Mouse (Mus musculus): ENCODE results near the gene Cdk6.
"Not testable (repeated sequence)": the region's sequence is repeated elsewhere in the genome, so short reads cannot be mapped to it uniquely, and the experiment has no call there.

The Cdk6 gene

DNA sequence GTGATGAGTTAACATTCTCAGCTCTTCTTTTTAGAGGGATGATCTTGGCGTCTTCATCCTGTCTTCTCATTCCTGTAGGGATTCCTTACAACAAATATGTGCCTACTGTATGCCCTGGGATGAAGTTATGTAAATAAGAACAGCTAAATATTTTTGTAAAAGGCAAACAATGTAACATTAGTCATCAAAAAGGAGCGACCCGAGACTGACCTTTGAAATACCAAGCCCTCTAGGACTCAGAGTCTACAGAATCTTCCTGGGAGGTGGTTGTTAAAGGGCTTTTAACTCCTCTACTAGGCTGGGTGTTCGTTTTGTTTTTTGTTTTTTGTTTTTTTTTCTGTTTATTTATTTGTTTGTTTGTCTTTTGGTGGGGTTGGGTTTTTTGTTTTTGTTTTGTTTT lies 4.3 kb downstream of the Cdk6 start:
- not testable (repeated sequence) for DNase-seq (ENCODE audit: low spot score)

DNA sequence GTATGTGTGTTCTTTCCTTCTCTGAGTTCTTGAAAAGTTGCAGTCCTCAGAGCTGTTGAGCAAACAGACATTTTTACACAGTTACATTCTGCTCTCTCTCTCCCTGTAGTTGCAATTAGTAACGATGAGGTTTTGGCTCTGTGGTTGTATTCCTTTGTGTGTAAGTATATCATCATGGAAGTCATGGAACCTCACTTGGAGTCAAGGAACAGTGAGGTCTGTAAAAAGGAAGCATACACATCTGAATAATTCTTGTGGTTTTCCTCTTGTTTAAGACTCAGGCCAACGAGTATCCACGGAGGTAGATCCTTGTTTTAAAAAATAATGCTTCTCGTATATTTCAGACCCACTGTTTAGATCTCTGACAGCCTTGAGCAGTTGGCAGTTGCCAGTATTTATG lies 8.1 kb downstream of the Cdk6 start:
- not testable (repeated sequence) for DNase-seq (ENCODE audit: low spot score)

DNA sequence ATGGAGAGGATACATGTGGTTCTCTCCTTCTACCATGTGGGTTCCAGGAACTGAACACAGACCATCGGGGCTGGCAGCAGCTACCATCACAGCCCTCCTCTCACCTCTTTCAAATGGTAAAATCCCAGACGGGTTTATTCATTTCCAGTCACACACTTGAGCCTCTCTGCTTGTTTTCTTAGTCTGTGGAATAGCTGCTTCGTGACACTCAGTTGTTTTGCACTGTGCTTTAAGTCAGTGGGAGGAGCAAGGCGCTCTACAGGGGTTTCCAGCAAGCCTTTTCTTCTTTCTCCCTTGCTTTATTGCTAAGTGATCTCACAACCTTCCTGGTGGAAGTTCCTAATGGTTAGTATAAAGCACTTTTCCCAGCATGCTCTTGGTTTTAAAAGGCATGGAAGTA lies 10.6 kb downstream of the Cdk6 start:
- not testable (repeated sequence) for DNase-seq (ENCODE audit: low spot score)

DNA sequence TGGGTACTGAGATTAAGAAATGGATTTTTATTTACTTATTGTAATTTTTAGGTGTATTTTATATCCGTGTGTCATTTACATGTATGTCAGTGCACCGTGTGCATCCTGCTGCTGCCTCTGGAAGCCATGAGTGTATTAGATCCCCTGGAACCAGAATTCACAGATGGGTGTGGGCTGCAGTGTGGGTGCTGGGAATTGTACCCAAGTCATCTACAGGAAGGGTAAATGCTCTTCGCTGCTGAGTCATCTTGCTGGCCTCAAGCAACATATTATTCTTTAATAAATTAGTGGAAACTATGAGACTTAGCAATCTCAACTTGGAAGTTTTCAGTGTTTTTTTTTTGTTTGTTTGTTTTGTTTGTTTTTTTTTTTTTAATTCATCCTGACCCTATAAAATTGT lies 11.0 kb downstream of the Cdk6 start:
- DNase-seq (ENCODE audit: low spot score): no peak

DNA sequence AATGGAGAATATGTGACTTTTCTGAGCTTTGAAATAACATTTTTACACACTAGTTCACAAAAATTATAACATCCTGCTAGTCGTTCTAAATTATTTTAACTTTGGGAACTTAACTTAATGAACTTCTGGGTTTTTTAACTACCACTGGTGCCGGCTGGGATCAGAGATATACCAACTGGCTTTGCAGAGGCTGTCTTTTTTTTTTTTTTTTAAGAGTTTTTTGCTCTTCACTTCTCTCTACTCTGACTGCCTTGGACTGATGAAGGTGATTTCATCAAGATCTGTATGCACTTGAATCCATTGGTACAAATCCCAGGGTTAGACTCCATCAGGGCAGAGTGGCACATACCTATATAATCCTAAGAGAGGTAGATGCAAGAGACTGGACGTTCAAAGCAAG lies 11.5 kb downstream of the Cdk6 start:
- DNase-seq (ENCODE audit: low spot score): no peak

DNA sequence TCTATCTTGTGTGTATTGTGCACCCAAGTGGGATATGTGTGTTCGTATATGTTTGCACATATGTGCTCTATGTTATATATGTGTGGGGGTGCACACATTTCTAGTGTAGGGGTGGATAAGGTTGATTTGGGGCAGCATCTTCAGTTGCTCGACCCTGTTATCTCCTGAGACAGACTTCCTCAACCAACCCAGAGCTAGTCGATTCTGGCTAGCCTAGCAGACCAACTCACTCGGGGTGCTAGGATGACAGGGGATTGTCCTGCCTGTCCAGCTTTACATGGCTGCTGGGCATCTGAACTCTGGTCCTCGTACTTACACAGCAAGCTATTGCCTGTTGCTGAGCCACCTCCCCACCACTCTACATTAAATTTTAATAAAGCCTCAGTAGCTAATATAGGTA lies 13.0 kb downstream of the Cdk6 start:
- DNase-seq (ENCODE audit: low spot score): no peak

DNA sequence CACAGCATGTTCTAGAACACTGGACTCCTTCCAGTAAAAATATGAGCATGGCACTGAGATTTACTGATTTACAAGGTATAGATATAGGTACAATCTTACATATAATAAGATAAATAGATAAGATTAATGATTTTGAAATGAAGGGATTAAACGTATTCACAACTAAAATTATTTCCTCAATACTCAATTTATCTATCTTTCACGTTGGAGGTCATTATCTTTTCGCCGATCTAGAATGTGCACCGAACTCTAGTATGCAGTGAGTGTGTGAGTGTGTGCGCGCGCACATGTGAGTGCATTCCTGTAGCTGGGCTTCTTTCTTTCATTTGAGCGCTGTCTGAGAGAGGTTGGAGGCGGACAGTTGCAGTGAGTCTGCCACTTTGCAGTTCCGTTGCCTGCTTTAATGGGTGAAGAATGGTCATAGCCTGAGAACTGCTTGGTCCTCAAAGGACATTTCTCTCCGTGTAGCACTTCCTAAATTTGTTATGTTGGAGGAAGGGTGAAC lies 13.8 kb downstream of the Cdk6 start:
- DNase-seq (ENCODE audit: low spot score): no peak

DNA sequence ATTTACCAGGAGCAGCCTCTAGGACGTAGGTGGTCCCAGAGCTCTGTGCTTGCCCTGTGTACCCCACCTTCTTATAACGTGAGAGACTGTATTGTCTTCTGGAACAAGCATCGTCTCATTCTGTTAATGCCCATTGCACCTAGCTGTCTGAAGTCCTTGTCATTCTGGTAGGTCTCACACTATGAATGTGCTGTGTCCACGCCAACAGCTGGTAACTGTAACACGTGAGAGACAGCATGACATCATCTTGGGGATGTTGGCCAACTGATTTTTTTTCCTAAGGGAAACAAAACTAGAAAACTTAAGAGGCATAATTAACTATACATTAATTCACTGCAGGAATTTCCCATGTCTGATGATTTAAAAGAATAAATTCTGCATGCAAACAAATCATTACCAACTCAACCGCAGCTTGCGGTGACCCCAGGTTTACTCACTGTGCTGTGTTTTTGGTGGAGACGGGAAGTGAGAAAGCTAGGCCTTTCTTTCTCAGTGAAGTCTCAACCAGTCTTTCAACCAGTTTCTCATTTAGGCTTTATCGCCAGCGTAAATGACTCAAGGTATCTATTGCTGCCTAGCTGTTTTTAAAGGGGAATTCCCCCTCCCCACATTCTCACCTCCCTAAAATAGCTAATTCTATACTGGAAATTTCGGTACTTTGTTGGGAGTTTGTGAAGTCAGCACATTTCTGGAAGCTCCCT lies 14.4 kb downstream of the Cdk6 start:
- DNase-seq (ENCODE audit: low spot score): no peak

DNA sequence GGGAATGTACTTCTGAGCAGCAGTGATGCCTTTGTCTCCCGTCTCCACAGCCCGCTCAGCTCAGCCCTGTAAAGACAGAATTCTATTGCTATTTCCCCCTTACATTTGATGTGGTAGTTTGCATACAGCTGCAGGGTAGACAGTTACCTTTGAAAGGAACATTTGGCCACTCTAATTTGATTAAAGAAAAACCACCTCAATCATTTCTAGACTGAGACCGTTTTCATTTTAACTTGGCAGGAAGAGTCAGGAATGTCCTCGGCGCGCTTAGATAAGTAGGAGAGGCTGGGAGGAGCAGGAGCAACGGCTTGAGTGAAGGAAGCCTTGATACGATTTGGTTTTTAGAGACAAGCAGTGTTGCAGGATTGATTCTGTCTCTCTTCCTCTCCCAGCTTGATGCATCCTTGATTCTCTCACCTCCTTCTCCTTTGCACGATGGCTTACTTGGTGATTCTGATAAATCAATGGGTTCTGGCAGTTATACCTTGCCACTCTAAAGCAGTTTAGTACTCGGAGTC lies 15.0 kb downstream of the Cdk6 start:
- no peak for DNase-seq (ENCODE audit: low spot score)

DNA sequence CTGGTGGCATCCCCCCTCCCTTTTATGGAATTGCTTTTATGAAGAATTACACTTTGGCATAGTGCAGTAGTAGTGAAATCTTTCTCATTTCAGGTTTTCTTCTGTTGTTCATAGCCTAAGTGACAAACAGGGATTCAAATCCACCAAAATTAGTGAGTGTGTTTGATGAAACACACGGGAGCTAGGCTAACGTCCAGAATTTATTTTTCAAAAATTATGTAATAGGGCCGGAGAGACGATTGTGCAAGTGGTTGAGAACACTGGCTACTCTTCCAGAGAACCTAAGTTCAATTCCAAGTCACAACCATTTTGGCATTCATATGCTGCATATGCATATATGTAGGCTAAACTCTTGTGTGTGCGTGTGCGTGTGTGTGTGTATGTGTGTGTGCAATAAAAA lies 16.2 kb downstream of the Cdk6 start:
- DNase-seq (ENCODE audit: low spot score): no peak

DNA sequence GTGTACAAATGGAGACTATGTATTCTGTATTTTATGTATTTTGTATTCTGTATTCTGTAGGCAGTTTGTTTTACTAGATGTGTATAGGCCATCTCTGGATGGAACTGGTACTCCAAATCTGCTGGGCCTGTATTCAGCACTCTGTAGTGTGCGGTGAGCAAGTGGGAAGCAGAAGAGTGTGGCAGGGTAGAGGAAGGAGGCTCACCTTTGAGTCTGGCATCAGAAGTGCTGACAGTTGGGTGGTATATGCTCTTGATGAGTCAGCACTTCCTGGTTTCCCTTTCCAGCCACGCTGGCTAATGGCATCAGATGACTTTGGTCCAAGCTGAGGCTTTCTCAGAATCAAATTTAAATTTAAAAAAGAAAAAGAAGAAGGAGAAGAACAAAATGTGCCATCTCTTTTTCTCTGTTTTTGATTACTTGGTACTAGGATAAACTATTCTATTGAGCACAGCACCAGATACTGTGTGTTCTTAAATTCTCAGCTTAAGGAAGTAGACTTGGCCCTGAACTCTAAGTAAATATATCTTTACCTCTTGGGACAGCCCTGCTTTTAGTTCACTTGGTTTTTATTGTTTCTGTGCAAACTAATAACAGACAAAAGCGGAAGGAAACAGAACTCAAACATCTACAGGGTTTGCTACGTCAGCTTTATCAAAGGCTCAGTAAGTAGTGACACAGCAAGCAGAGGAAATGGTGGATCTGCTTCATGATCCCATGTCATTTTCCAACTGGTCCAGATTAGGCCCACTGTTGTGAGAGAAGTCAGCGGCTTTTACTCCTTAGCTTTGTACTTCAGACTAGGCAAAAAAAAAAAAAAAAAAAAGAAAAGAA lies 17.6 kb downstream of the Cdk6 start:
- no peak for DNase-seq (ENCODE audit: low spot score)

DNA sequence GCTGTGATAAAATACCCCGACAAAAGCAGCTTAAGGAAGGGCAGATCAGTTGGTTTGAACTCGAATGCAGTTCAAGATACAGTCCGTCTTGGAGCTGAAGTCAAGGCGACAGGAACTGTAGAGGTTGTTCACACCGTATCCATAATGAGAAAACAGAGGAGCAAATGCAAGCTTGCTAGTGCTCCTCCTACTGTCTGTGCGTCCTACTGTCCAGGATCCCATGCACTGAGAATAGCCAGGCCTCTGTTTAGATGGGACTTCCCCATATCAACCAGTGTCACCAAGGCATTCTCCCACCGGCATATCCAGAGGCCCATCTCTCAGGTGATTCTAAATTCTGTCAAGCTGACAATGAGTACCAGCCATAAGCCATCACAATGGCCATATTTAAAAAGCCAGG lies 18.6 kb downstream of the Cdk6 start:
- no peak for DNase-seq (ENCODE audit: low spot score)

DNA sequence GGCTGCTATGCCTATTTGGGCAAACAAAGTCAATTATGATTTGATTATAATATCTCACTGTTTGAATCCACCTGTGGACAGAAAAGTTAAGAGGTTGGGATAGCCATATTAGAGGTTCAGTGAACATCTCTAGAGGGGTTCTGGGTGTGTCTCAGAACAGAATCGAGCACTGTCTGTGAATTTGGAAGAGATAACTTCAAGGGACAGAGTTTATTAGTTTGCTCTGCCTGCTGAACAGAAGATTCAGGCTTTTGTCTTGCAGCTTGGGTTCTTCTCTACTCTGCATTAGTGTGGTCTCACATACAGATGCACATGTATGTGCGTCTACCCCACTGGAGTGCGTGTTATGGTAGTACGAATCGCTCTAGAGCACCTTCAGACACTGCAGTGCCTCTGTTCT lies 20.0 kb downstream of the Cdk6 start:
- DNase-seq (ENCODE audit: low spot score): no peak

DNA sequence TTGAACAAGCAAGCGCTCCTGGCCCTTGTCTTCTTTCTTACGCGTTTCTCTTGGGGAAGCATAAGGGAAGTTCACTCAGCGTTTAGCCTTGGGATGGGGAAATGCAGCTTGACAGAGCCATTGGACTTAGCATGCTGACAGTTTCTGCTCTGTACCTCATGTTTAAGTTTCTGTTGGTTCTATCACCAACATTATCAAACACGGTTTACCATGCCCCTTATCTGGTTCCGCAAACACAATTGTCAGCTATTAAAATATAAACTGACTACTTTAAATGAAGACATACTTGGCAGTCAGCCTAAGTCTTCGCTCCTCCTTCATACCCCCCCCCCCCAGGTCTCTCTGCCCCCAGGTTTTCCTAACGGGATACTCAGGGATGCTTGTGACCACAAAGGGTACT lies 20.8 kb downstream of the Cdk6 start:
- no peak for DNase-seq (ENCODE audit: low spot score)

DNA sequence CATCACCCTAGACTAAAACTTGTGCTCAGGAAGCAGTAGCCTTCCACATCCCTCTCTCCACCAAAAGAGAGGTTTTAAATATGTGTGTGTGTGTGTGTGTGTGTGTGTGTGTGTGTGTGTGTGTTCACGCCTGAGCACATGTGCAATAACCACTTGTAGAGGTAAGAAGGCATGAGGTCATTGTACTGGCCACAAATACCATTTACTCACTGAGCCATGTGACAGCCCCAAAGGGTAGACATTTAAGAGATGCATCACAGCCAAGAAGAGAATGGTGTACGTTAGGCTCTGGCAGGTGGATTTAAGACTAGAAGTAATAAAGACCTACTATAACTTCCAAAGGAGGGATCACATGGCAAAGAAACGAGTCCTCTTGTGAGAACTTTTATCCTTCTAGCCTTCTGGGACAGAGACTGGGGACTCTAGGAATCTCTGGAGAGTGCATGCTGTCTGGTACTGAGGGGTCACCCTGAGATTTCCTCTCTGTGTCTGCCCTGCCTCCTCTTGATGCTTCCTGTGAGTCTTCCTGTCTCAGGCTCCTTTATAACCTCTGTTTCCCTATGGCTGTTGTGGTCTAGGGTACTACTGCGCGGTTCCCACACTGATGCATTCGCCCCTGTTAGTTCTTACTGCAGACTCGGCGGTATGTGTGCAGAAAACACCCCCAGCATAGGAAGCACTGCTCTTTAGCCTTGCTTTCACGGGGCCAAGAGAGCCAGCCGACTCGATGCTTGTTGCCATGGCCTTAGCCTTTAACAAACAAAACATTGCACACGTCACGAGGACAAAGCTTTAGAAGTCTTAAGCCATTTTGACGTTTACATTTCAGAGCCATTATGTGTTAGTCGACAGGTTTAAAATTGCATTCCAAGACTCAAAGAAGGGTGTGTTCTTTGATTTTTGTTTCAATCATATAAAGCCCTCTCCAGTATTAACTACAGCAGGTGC lies 22.0 kb downstream of the Cdk6 start:
- DNase-seq (ENCODE audit: low spot score): no peak

DNA sequence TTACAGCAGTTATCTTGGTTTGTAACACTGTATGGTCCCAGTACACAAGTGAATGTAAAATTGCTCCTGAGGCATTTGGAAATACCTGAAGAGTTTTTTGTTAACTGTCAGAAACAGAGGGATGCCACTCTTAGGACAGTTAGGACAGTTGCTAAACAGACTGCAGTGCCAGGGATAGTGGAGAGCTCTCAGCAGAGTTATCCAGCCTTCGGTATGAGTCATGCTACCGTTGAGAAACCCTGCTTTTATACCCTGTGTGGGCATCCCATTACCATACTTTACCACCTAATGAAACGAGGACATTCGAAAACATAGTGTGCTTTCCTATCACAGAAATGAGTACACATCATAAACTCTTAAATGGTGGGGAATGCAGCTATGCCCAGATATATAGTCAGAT lies 25.8 kb downstream of the Cdk6 start:
- no peak for DNase-seq (ENCODE audit: low spot score)

DNA sequence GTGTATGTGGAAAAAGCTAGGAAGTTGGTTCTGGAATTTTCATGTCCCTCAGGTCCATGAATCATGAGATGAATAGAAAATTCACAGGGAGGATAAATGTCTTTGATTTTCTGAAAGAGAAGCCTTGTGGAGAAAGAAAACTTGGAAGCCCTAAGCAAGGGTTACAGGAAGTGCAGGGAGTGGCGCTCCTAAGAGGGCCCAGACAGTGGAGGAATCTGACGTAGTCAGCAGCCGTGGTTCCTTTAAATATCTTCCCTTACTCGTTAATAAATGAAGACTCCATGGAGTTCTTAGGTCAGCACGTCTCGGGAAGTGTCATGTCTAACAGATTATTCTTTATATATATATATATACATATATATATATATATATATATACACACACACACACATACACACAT lies 28.0 kb downstream of the Cdk6 start:
- no peak for DNase-seq (ENCODE audit: low spot score)

DNA sequence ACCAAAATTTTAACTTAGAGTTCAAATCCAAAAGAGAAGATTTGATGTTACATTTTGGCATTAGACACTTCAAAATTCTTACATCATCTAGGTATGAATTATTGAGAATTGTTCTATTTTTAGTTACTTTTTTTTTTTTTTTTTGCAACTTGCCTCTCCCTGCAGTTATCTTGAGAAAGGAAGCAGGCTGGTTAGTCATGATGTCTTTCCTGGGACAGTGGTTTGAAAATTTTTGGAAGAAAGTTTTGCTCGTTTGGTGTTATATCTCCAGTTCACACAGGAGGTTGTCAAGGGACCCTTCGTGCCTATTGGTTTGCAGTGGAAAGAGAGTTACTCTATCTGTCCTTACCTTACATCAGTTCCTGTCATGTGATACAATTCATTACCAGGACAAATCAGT lies 29.9 kb downstream of the Cdk6 start:
- no peak for DNase-seq (ENCODE audit: low spot score)

DNA sequence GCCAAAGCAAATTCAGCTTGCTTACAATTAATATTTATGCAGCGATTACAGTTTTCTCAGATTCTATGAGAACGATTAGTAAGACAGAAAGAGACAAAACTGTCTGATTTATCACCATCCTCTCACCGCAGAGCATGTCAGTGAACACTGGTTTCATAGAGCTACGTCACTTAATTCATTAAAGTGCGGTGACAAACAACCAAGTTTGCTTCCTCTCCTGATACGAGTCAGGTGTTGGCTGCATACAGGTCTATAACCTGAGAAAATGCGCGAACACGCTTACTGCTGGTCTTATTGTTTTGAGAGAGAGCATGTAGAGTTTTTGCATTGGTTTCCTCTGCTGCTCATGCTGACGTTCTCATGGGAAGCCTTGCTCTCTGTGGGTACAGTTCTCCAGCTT lies 31.9 kb downstream of the Cdk6 start:
- no peak for DNase-seq (ENCODE audit: low spot score)

DNA sequence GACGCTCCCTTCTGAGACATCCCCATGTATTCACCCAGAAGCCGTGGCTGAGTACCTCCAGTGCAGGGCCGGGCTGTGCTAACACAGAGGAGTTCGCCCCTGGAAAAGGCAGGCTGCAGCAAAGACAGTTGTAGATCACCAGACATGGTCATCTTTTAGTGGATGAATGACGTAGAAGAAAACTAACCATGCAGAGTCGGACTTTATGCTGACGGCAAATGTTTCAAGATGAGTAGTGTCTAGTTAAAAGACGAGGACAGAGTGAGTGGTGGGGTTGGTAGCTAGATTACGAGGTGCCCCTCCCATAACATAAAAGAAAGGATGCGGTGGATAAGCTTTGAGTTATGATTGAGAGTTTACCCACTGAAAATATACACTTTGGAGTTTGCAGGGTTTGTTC lies 33.5 kb downstream of the Cdk6 start:
- DNase-seq (ENCODE audit: low spot score): no peak

DNA sequence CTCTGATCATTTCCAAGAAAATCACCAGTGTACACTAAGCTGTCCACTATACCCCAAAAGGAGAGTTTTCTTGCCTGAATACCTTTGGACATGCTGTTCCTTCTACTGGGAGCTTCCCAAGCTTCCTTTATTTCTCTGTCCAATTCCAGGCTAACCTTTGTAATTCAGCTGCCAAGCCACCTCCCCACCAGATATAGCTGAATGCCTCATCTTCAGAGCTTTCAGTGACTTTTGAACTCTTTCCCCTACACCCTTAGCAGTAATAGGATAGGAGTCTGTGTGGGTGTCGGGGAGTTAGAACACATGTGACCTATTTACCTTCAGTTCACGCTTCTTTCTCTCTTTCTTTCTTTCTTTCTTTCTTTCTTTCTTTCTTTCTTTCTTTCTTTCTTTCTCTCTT lies 34.9 kb downstream of the Cdk6 start:
- DNase-seq (ENCODE audit: low spot score): no peak

DNA sequence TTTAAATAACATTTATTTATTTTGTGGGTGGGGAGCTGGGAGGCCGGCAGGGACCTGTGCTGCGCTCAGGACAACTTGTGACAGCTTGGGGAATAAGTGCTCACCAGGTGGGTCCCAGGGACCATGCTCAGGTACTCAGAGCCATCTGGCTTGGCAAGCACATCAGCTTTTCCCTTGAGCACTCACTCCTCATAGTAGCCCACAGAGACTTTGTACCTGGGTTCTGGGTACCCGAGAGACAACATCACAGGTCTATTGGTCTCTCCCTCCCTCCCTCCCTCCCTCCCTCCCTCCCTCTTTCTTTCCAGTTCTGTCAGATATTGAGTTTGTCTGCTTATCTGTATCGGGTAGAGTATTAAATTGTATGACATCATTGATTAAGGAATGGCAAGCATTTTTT lies 38.0 kb downstream of the Cdk6 start:
- no peak for DNase-seq (ENCODE audit: low spot score)
